Mouse (Mus musculus): Measurements from ENCODE around the gene Gm15217. TPM values are rescaled to one million over a fixed set of nuclear protein-coding genes. Genes with fewer than 3 reads are reported as not detected.

The Gm15217 gene
- total RNA-seq, 2 experiments from 2014 or later: not detected

- intact Hi-C loops (cut with DNase I): loop anchor here (10.0 kb wide), 1 partner anchor 395 kb away; no protein-coding TSS in a partner anchor
These were observed 10.4 kb downstream of the Gm15217 start for GRCm38 (mm10) chr14:46389438-46390248.

GRCm38 (mm10) chr14:46390249-46390775 lies 11.1 kb downstream of the Gm15217 start, which contains the start of gene Bmp4:
Gene Bmp4 (minus strand): TSS chr14:46390669.
- intact Hi-C loops (cut with DNase I): no loop called here
- no peak for DNase-seq (ENCODE audit: low spot score in 2 of 2)

More at GRCm38 (mm10) chr14:46389438-46390248, 10.4 kb downstream of the Gm15217 start:
- DNase-seq (ENCODE audit: low spot score in 2 of 2): no peak

GRCm38 (mm10) chr14:46391621-46392170 lies 12.5 kb downstream of the Gm15217 start:
- DNase-seq (ENCODE audit: low spot score in 2 of 2): no peak
- intact Hi-C loops (cut with DNase I): no loop called here

- intact Hi-C loops (cut with DNase I): no loop called here
- DNase-seq (ENCODE audit: low spot score in 2 of 2): no peak
These were observed 19.0 kb downstream of the Gm15217 start for GRCm38 (mm10) chr14:46398091-46398695.

- intact Hi-C loops (cut with DNase I): no loop called here
These were observed 20.7 kb downstream of the Gm15217 start for GRCm38 (mm10) chr14:46399925-46400324.

GRCm38 (mm10) chr14:46408319-46408718 lies 29.1 kb downstream of the Gm15217 start:
- intact Hi-C loops (cut with DNase I): no loop called here
- DNase-seq (ENCODE audit: low spot score in 2 of 2): no peak

More at GRCm38 (mm10) chr14:46399925-46400324, 20.7 kb downstream of the Gm15217 start:
- DNase-seq (ENCODE audit: low spot score in 2 of 2): no peak

GRCm38 (mm10) chr14:46409016-46409415 lies 29.8 kb downstream of the Gm15217 start:
- intact Hi-C loops (cut with DNase I): no loop called here
- peak; percentile 22 to 46 for DNase-seq (ENCODE audit: low spot score in 2 of 2)

- intact Hi-C loops (cut with DNase I): no loop called here
- no peak for DNase-seq (ENCODE audit: low spot score in 2 of 2)
These were observed 31.4 kb downstream of the Gm15217 start for GRCm38 (mm10) chr14:46410557-46411120.

GRCm38 (mm10) chr14:46412497-46413000 lies 33.3 kb downstream of the Gm15217 start:
- intact Hi-C loops (cut with DNase I): no loop called here
- DNase-seq (ENCODE audit: low spot score in 2 of 2): no peak

- no peak for DNase-seq (ENCODE audit: low spot score in 2 of 2)
- intact Hi-C loops (cut with DNase I): no loop called here
These were observed 39.3 kb downstream of the Gm15217 start for GRCm38 (mm10) chr14:46418371-46419097.

- no peak for DNase-seq (ENCODE audit: low spot score in 2 of 2)
- intact Hi-C loops (cut with DNase I): no loop called here
These were observed 40.1 kb downstream of the Gm15217 start for GRCm38 (mm10) chr14:46419269-46419668.

GRCm38 (mm10) chr14:46421823-46422222 lies 42.6 kb downstream of the Gm15217 start:
- no peak for DNase-seq (ENCODE audit: low spot score in 2 of 2)
- intact Hi-C loops (cut with DNase I): no loop called here

- no peak for DNase-seq (ENCODE audit: low spot score in 2 of 2)
- intact Hi-C loops (cut with DNase I): no loop called here
These were observed 48.0 kb downstream of the Gm15217 start for GRCm38 (mm10) chr14:46427251-46427650.

- no peak for DNase-seq (ENCODE audit: low spot score in 2 of 2)
- intact Hi-C loops (cut with DNase I): no loop called here
These were observed 51.0 kb downstream of the Gm15217 start for GRCm38 (mm10) chr14:46430231-46430630.

Other genes starting within 250 kb of the Gm15217 start
- 10 to 100 TPM; 12.3 to 13.5 TPM for gene Bmp4, start 11.3 kb downstream of the Gm15217 start, total RNA-seq (2021)